Mouse (Mus musculus) bone marrow, adult 2 months (tissue): ENCODE measurements around the gene Foxj2.
A peak's percentile ranks its signal among the peaks of the same experiment; 100 is the strongest.

ENCODE experiments used
- CTCF ChIP-seq: fragments of 200-500 bp; IDR thresholded peaks from 2 replicates; pipeline ENCODE4 v1.5.1; 2011; ENCODE audit warnings: low read length, control low read depth; ENCODE audit not compliant: control insufficient read depth, insufficient read depth
- POLR2A ChIP-seq: fragments of 200-500 bp; IDR thresholded peaks from 2 replicates; pipeline ENCODE4 v1.6.1; 2011; ENCODE audit warnings: low read depth, mild to moderate bottlenecking, control low read depth, low read length, borderline replicate concordance; ENCODE audit not compliant: control insufficient read depth

DNA sequence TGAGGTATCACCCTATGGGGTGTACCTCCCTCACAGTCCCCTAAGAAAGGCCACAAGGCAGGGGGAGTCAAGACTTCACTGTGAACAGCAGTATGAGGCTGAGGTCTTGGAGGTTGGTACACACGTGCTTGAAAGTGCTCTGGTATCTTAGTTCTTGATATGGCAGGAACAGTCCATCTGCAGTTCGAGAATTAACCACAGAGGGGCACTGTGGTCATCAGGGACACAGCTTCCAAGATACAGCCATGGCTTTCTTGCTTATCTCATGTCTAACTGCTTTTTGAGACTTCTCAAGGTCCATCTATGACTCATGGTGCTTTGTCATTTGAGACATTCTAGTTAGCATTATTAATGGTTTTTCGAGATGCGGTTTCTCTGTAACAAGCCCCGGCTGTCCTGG lies 15.3 kb upstream of the Foxj2 start:
- TF ChIP-seq CTCF: peak; percentile 55
- no peak for TF ChIP-seq POLR2A
